Mouse (Mus musculus): Measurements from ENCODE around the gene Cda.

- TF ChIP-seq EP300 (IDR thresholded peaks at IDR 0.05; ENCODE audit: low read depth) (no peak), CTCF (IDR thresholded peaks at IDR 0.05; ENCODE audit: low read depth) (no peak)
Measured at GRCm38 (mm10) chr4:138330264-138330671, 37.5 kb downstream of the Cda start.
